Mouse (Mus musculus) megakaryocyte, embryonic 14.5 days (primary cell): ENCODE data around the gene Fto. TPM values are rescaled to one million over a fixed set of nuclear protein-coding genes. Genes with fewer than 3 reads are reported as not detected.

Experiments used
- H3K27me3 ChIP-seq: replicated peaks from 2 replicates; pipeline ENCODE3; 2012; ENCODE audit warnings: inconsistent platforms
- H3K36me3 ChIP-seq: replicated peaks from 2 replicates; pipeline ENCODE3; 2012; ENCODE audit warnings: low read length, inconsistent platforms, mixed read lengths
- H3K4me1 ChIP-seq: 2 replicates; pipeline ENCODE4 v1.6.1; 2012; ENCODE audit warnings: inconsistent platforms
- H3K4me3 ChIP-seq: replicated peaks from 2 replicates; pipeline ENCODE3; 2012; ENCODE audit warnings: moderate library complexity, mild to moderate bottlenecking, inconsistent platforms
- H3K9me3 ChIP-seq: 2 replicates; pipeline ENCODE4 v1.6.1; 2012; ENCODE audit warnings: inconsistent platforms
- FLI1 ChIP-seq: IDR thresholded peaks from 2 replicates; pipeline ENCODE4 v1.6.1; 2012; ENCODE audit warnings: low read length, inconsistent platforms, mixed read lengths
- GATA1 ChIP-seq: IDR thresholded peaks from 3 replicates; pipeline ENCODE4 v1.6.1; 2012; ENCODE audit warnings: mixed read lengths, low read length, inconsistent platforms, borderline replicate concordance
- polyA plus RNA-seq: library from polyadenylated mRNA; stranded (reverse); fragments of >175 nt; gene quantifications from 2 replicates; pipeline ENCODE4 v1.2.3, GENCODE M21; 2012; ENCODE audit warnings: low replicate concordance; ENCODE audit not compliant: insufficient read depth

Fto gene
- polyA plus RNA-seq, 1 experiment = 9.5 TPM

DNA sequence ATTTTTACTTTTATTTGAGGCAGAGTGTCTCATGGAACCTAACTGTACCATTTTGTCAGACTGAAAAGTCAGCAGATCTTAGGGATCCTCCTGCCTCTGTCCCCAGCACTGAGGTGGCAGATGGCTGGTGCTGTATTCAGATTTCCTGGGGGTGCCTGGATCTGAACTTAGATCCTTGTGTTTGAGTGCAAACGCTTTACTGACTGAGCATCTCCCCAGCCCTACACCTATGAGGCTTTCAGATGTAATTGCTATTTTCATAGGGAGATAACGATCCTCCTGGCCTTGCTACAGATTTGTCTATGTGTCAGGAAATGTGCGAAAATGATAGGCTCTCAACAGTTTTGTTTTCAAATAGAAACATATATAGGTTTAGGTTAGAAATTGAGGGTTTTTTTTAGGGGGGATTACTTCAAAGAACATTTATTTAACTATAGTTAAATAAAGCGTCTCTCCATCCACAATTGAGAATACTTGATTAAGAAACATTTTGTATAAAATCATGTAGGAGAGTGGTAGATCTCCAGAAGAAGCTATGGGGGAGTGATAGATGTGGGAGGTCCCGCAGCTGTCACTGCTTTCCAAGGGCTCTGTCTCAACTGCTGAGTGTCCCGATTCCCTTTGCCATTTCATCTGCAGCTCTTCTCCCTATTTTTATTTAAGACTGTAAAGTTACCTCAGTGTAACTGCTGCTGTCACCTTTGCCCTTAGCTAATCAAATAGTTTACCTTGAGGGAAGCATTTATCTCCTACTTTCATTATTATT is 25.2 kb downstream of the Fto start:
- TF ChIP-seq GATA1 (no peak), FLI1 (no peak)
- Histone ChIP-seq H3K4me1 (peaks cover 23% of the 10 kb centered on the region), H3K9me3 (peaks cover 4% of the 10 kb centered on the region; the same call in 1 of the 2 replicates), H3K36me3 (peaks cover 39% of the 10 kb centered on the region), H3K4me3 (no peak overlapping the region), H3K27me3 (no peaks in the 10 kb centered on the region)

DNA sequence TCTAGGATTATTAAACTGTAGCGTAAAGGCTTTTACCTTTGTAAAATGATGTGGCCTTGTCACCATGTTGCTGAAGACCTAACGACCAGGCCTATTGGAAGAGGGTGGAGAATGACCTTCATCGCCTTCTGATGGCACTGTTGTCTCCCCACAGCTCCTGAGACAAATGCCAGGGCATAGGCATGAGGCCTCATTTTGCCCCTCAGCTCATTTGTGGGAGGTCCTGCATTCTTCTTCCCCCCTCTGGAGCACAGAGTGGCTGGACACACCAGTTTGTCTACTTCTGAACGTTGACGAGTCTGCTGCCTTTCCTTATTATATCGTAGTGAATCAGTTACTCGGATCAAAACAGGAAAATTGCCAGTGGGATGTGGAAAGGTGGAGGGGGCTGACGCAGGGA is 26.3 kb downstream of the Fto start:
- peaks cover 27% of the 10 kb centered on the region for H3K4me1 ChIP-seq
- no peaks in the 10 kb centered on the region for H3K27me3 ChIP-seq
- no peak for TF ChIP-seq GATA1

DNA sequence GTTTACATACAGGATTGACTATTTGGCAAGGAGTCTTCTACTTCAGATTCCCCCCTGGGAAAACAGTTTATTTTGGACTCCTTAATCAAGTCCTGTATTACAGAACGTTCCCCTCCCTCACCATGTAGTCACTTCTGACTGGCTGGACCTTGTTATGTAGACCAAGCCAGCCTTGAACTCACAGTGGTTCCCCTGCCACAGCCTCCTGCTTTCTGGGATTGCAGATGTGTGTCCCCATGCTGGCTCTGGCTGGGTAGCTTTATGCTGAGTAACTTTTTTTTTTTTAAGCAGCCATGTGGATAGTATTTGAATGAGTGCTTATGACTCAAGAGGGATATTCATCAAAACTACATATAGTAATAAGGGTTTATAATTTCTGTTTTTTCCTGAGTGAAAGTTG is 27.4 kb downstream of the Fto start:
- H3K4me3 ChIP-seq = no peak overlapping the region
- H3K4me1 ChIP-seq = peaks cover 27% of the 10 kb centered on the region
- no peaks in the 10 kb centered on the region for H3K27me3 ChIP-seq
- peaks cover 42% of the 10 kb centered on the region for H3K36me3 ChIP-seq
- TF ChIP-seq GATA1 (no peak), FLI1 (no peak)
- H3K9me3 ChIP-seq = peaks cover 4% of the 10 kb centered on the region; the same call in 1 of the 2 replicates

More for the DNA sequence above, 26.3 kb downstream of the Fto start:
- peaks cover 40% of the 10 kb centered on the region for H3K36me3 ChIP-seq
- H3K4me3 ChIP-seq = no peak overlapping the region
- H3K9me3 ChIP-seq = peaks cover 4% of the 10 kb centered on the region; the same call in 1 of the 2 replicates

DNA sequence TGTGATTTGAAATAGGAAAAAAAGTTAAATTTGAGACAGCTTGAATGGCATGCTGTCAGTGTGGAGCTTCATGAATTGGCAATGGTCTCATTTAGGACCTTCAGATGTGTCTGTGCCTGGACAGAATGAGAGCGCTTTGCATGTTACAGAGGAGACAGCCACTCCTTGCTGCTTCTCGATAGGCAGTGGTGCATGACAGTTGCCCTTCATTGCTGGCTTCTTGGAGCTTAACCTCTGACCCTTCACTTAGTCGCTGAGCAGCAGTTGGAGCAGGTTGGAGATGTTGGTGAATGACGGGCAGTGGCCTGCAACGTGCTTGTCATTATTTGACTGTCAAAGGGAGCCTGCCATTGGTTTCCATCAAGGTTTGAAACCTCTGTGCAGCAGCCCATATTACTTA is 28.9 kb downstream of the Fto start:
- Histone ChIP-seq H3K27me3 (no peaks in the 10 kb centered on the region), H3K4me3 (no peak overlapping the region), H3K36me3 (peaks cover 43% of the 10 kb centered on the region), H3K4me1 (peaks cover 27% of the 10 kb centered on the region), H3K9me3 (no peaks in the 10 kb centered on the region)
- no peak for TF ChIP-seq GATA1

DNA sequence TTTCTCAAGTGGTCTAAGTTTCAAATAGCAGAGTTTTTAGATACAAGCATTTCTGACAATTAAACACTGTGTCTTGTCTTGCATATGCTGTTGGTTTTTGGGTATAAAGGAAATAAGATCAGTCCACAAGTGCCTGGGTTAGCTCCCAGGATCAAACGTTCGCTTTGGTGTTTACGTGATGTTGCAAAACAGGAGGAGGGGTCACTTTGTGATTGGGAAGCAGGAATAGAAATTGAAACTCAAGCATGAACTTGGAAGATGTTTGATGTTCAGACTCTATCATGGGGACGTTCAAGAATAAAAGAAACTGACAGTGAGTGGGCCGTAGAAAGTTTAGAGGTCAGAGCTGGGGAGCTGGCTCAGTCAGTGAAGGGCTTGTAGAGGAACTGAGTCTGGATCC is 29.5 kb downstream of the Fto start:
- TF ChIP-seq FLI1 (no peak), GATA1 (no peak)
- Histone ChIP-seq H3K36me3 (peaks cover 49% of the 10 kb centered on the region), H3K9me3 (no peaks in the 10 kb centered on the region), H3K27me3 (no peaks in the 10 kb centered on the region), H3K4me1 (peaks cover 28% of the 10 kb centered on the region), H3K4me3 (no peak overlapping the region)

DNA sequence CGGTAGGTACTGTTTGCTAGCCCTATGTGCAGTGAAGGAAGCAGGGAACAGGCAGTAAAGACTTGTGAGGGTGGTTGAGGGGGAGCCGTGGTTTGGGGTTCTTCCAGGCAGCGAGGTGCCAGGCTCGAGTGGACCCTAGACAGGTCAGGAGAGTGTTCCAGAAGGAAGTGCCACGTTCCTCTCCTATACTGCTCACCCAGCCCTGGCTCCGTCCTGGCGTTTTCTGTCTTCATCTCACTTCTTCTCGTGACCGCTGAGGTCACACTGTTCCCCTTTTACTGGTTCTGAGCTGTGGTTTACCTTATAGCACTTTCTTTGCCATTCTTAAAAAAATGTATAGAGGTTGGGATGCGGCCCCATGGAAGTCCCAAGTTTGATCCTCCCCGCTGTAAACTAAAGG is 31.3 kb downstream of the Fto start:
- Histone ChIP-seq H3K27me3 (no peaks in the 10 kb centered on the region), H3K4me1 (peaks cover 25% of the 10 kb centered on the region), H3K4me3 (no peak overlapping the region), H3K9me3 (peaks cover 4% of the 10 kb centered on the region; the same call in 1 of the 2 replicates), H3K36me3 (peaks cover 59% of the 10 kb centered on the region)
- TF ChIP-seq FLI1 (no peak), GATA1 (no peak)

DNA sequence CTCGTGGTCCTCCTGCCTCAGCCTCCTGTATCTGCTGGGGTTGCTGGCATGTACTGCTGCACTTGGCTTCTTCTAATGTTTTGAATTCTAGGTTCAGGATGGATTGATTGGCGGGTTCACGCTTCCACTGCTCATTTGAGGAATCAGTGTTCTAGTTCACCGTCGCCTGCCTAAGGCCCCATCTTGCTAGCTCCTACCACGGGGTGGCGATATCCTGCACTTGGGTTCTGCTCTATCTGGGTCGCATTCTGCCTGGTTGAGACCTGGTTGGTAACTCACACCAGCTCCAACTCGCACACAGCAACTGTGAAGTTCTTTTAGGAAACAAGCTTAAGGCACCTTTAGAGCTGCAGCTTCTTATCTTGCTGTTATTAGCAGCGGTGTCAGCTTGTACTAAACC is 33.8 kb downstream of the Fto start:
- Histone ChIP-seq H3K36me3 (peaks cover 57% of the 10 kb centered on the region), H3K27me3 (no peaks in the 10 kb centered on the region), H3K4me1 (peaks cover 29% of the 10 kb centered on the region), H3K4me3 (no peak overlapping the region), H3K9me3 (peaks cover 8% of the 10 kb centered on the region; the same call in 1 of the 2 replicates)
- no peak for TF ChIP-seq GATA1
- no peak for TF ChIP-seq FLI1

DNA sequence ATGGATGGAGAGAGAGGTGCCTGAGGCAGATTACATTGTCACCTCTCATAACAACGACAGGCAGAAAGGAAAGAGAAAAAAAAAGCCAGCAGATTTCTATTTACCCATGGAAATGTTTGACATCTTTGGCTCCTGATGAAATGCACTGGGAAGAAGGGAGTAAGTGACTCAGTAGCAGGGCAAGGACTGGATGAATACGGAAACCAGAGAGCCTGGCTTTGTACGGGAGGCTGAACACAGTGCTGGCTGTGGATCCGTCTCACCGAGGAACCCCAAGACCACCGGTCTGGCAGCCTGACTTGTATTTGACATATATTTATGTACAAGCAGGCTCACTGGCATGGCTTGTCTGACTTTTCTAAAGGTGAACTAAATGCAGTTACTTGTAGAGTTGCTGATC is 34.3 kb downstream of the Fto start:
- Histone ChIP-seq H3K36me3 (peaks cover 55% of the 10 kb centered on the region), H3K4me1 (peaks cover 31% of the 10 kb centered on the region)
- TF ChIP-seq GATA1 = no peak
- no peak for TF ChIP-seq FLI1

DNA sequence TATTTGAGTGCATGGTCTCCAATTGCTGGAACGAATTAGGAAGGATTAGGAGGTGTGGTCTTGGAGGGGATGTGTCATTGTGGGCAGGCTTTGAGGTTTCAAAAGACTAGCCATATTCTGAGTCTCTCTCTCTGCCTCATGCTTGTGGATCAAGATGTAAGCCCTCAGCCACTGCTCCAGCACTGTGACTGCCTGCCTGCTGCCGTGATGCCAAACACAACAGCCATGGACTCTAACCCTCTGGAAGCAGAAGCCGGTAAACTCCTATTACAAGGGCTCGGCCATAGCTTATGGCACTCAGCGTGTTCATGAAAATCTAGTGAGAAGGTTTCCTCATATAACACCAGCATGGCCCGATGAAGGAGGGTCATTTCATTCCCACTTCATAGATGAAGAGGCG is 36.5 kb downstream of the Fto start:
- TF ChIP-seq GATA1 (no peak), FLI1 (no peak)
- H3K27me3 ChIP-seq = no peaks in the 10 kb centered on the region
- peaks cover 40% of the 10 kb centered on the region for H3K4me1 ChIP-seq
- peaks cover 8% of the 10 kb centered on the region; the same call in 1 of the 2 replicates for H3K9me3 ChIP-seq
- H3K36me3 ChIP-seq = peaks cover 41% of the 10 kb centered on the region
- H3K4me3 ChIP-seq = no peak overlapping the region

More for the DNA sequence above, 34.3 kb downstream of the Fto start:
- H3K27me3 ChIP-seq = no peaks in the 10 kb centered on the region
- no peak overlapping the region for H3K4me3 ChIP-seq
- H3K9me3 ChIP-seq = peaks cover 8% of the 10 kb centered on the region; the same call in 1 of the 2 replicates

DNA sequence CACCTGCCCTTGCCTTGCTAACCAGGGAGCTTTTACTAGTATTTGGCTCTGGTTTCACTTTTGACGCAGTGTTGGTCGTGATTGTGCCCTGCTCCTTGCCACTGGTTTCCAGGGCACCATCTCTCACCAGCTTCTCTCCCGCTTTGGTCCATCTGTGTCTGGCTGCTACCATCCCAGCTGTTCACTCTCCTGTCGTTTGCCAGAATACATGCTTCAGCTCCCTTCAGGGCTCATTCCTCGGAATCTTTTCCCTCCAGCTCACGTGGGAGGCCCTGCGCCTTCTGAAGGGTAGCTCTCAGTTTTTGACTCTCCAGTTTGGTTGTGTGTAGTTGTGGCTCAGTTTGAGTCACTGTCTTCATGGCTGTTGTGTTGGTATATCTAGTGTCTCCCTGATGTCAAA is 37.3 kb downstream of the Fto start:
- no peak for TF ChIP-seq FLI1
- TF ChIP-seq GATA1 = no peak
- H3K27me3 ChIP-seq = no peaks in the 10 kb centered on the region
- H3K9me3 ChIP-seq = peaks cover 8% of the 10 kb centered on the region; the same call in 1 of the 2 replicates
- peaks cover 45% of the 10 kb centered on the region for H3K36me3 ChIP-seq
- peaks cover 47% of the 10 kb centered on the region for H3K4me1 ChIP-seq
- H3K4me3 ChIP-seq = no peak overlapping the region

DNA sequence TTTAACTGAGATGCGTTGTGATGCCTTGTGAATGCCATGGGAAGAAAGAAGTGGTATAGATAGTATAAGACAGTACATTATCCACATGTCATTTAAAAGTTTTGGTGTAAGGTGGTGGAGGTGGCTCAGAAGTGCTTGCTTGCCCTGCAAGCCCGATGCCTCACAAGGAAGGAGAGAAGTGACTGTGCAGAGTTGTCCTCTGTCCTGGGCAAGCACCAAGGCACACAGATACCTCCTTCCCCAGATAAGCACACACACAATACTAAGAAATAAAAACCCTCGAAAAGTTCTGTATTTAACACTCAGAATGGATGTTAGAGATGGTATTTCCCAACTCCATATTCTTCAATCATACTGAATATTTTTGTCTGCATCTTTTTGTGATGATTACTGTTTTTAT is 39.3 kb downstream of the Fto start:
- H3K27me3 ChIP-seq = no peaks in the 10 kb centered on the region
- H3K36me3 ChIP-seq = peaks cover 42% of the 10 kb centered on the region
- H3K4me3 ChIP-seq = peak overlapping the region; percentile 35
- TF ChIP-seq GATA1 = no peak
- no peak for TF ChIP-seq FLI1
- peaks cover 58% of the 10 kb centered on the region for H3K4me1 ChIP-seq
- peaks cover 8% of the 10 kb centered on the region; the same call in 1 of the 2 replicates for H3K9me3 ChIP-seq
